Mouse (Mus musculus) heart, embryonic 11.5 days (tissue): ENCODE measurements around the gene Gm28551. TPM values are rescaled to one million over a fixed set of nuclear protein-coding genes. Genes with fewer than 3 reads are reported as not detected.
A peak's percentile ranks its signal among the peaks of the same experiment; 100 is the strongest.
"Not testable (repeated sequence)": the region's sequence is repeated elsewhere in the genome, so short reads cannot be mapped to it uniquely, and the experiment has no call there.

ENCODE experiments used
- ATAC-seq: fragments of 200-750 bp; cut with Nextera tagmentation; replicated peaks from 2 replicates; pipeline ENCODE4 v1.8.0; 2017; ENCODE audit warnings: moderate library complexity; ENCODE audit not compliant: insufficient number of reproducible peaks, low FRiP score, low TSS enrichment
- H3K27ac ChIP-seq: fragments of 300-500 bp; sonication (generic); 2 replicates; pipeline ENCODE4 v1.5.1; 2014; ENCODE audit warnings: mild to moderate bottlenecking, low read depth, low read length
- H3K27me3 ChIP-seq: fragments of 300-500 bp; sonication (generic); 2 replicates; pipeline ENCODE4 v1.6.1; 2014; ENCODE audit warnings: mild to moderate bottlenecking, low read length, mixed read lengths; ENCODE audit not compliant: control insufficient read depth, insufficient read depth
- H3K36me3 ChIP-seq: fragments of 300-500 bp; sonication (generic); 2 replicates; pipeline ENCODE4 v1.6.1; 2014; ENCODE audit warnings: mild to moderate bottlenecking, low read length, moderate library complexity, mixed read lengths; ENCODE audit not compliant: control insufficient read depth, insufficient read depth
- H3K4me1 ChIP-seq: fragments of 300-500 bp; sonication (generic); 2 replicates; pipeline ENCODE4 v1.6.1; 2014; ENCODE audit warnings: low read length; ENCODE audit not compliant: control insufficient read depth, insufficient read depth
- H3K4me2 ChIP-seq: fragments of 300-500 bp; sonication (generic); 2 replicates; pipeline ENCODE4 v1.6.1; 2014; ENCODE audit warnings: mild to moderate bottlenecking, moderate library complexity
- H3K4me3 ChIP-seq: fragments of 300-500 bp; sonication (generic); 2 replicates; pipeline ENCODE4 v1.5.1; 2014; ENCODE audit warnings: low read depth, low read length
- H3K9ac ChIP-seq: fragments of 300-500 bp; sonication (generic); 2 replicates; pipeline ENCODE4 v1.6.1; 2014; ENCODE audit warnings: mild to moderate bottlenecking, low read depth, low read length, moderate library complexity
- H3K9me3 ChIP-seq: fragments of 300-500 bp; sonication (generic); replicated peaks from 2 replicates; pipeline ENCODE4 v1.6.1; 2016; ENCODE audit warnings: low read length; ENCODE audit not compliant: control insufficient read depth
- WGBS: fragments of 180-500 bp; shearing (Covaris S2); extraction: QIAGEN DNeasy Blood & Tissue Kit; methylation state at CpG from one replicate; pipeline ENCODE4 v1.1.7; 2014; ENCODE audit not compliant: insufficient replicate concordance; 5-methylcytosine and 5-hydroxymethylcytosine counted together
- polyA plus RNA-seq: library from polyadenylated mRNA; unstranded; fragments of >200 nt; fragmentation: Nextera tagmentation; extraction: Ambion mirVana; gene quantifications from 2 replicates; pipeline ENCODE4 v1.2.1, GENCODE M21; 2014

Gm28551 gene
- polyA plus RNA-seq, 1 experiment from 2014 or later: 0.33 TPM

DNA sequence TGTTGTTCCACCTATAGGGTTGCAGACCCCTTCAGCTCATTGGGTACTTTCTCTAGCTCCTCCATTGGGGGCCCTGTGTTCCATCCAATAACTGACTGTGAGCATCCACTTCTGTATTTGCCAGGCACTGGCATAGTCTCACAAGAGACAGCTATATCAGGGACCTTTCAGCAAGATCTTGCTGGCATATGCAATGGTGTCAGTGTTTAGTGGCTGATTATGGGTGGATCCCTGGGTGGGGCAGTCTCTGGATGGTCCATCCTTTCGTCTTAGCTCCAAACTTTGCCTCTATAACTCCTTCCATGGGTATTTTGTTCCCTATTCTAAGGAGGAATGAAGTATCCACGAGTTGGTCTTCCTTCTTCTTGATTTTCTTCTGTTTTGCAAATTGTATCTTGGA, 15.1 kb downstream of the Gm28551 start:
- H3K4me1 ChIP-seq, H3K27me3 ChIP-seq, H3K9ac ChIP-seq, H3K9me3 ChIP-seq, H3K4me3 ChIP-seq, H3K27ac ChIP-seq, H3K4me2 ChIP-seq, ATAC-seq: not testable (repeated sequence)
- 64% methylated on average over 2 of the region's 2 CpGs for WGBS
- peaks cover 11% of the 10 kb centered on the region for H3K36me3 ChIP-seq

DNA sequence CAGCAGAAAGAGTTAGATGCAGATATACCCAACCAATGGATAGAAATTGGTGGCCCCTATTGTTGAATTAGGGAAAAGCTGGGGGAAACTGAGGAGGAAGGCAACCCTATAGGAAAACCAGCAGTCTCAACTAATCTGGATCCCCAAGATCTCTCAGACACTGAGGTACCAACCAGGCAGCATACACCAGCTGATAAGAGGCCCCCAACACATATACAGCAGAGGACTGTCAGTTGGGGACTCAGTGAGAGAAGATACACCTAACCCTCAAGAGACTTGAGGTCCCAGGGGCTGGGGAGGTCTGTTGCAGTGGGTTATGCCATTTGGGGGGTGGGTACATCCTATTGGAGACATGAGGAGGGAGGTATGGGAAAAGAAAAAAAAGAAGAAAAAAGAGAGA, 17.0 kb downstream of the Gm28551 start:
- H3K4me3 ChIP-seq: no peak overlapping the region

GRCm38 (mm10) chr1:53333527-53333926, 18.9 kb downstream of the Gm28551 start:
- H3K36me3 ChIP-seq, H3K4me2 ChIP-seq, H3K27ac ChIP-seq, H3K9me3 ChIP-seq, H3K4me1 ChIP-seq, H3K27me3 ChIP-seq, H3K9ac ChIP-seq, ATAC-seq, H3K4me3 ChIP-seq: not testable (repeated sequence)
- WGBS: 59% methylated on average over 5 of the region's 5 CpGs

More for the DNA sequence above, 17.0 kb downstream of the Gm28551 start:
- Histone ChIP-seq H3K4me2 (no peak overlapping the region), H3K36me3 (no peaks in the 10 kb centered on the region), H3K9ac (no peak overlapping the region), H3K4me1 (no peaks in the 10 kb centered on the region), H3K27me3 (no peaks in the 10 kb centered on the region), H3K27ac (no peak overlapping the region), H3K9me3 (no peaks in the 10 kb centered on the region)
- no peak for ATAC-seq

DNA sequence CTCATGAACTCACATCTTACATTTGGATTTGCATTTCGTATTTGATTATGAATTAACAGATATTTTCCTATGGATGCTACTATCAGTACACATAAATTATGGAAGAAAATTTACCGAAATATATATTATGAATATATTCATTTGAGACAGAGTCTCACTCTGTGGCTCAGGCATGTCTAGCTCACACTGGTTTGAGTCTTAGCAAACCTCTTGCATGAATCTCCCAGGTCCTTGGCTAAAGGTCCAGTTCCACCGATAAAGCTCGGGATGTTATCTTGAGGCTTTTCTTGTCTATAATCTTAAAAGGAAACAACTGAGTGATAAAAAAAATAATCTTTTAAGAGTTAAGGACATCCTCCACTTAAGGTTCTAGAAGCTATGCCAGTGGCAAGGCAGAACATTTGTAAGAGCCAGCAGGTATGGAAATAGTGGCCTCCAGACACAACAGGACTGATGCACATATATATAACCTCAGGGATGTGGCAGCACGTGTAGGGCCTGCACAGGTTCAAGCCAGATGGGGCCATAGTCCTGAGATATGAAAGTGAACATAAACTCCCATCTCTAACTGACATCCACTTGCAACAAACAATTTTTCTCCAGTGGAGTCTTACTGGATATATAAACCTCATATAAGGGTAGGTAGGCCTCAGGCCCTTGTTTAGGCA, 27.5 kb downstream of the Gm28551 start:
- Histone ChIP-seq H3K4me1 (no peaks in the 10 kb centered on the region), H3K27ac (no peak overlapping the region), H3K9ac (no peak overlapping the region), H3K4me2 (no peak overlapping the region), H3K4me3 (no peak overlapping the region), H3K9me3 (no peaks in the 10 kb centered on the region), H3K36me3 (peaks cover 2% of the 10 kb centered on the region; the same call in 1 of the 2 replicates), H3K27me3 (no peaks in the 10 kb centered on the region)
- 80% methylated on average over 5 of the region's 5 CpGs for WGBS
- ATAC-seq: no peak

DNA sequence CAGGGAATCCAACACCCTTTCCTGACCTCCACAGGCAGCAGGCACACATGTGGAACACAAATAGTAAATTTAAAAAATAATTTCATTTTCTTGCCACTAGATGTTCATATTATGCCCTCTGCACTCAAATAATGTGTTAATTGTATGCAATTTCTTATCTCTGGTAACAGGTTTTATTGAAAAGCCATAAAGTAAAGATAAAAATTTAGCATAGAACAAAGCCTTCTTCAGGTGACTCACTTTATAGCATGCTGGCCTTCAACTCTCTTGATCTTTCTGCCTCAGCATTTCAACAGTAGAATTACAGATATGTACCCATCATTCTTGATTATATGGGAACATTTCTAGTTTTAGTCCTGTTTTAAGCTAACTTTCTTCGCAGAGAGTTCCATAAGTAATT, 28.2 kb downstream of the Gm28551 start:
- no peak for ATAC-seq

GRCm38 (mm10) chr1:53323254-53323653, 29.2 kb downstream of the Gm28551 start:
- H3K9me3 ChIP-seq: no peaks in the 10 kb centered on the region
- peaks cover 6% of the 10 kb centered on the region for H3K36me3 ChIP-seq
- 86% methylated on average over 5 of the region's 5 CpGs for WGBS

More for the DNA sequence above, 28.2 kb downstream of the Gm28551 start:
- H3K9ac ChIP-seq: no peak overlapping the region
- H3K4me3 ChIP-seq: no peak overlapping the region
- no peaks in the 10 kb centered on the region for H3K4me1 ChIP-seq
- 96% methylated on average over 1 of the region's 1 CpGs for WGBS
- H3K9me3 ChIP-seq: no peaks in the 10 kb centered on the region
- H3K27me3 ChIP-seq: no peaks in the 10 kb centered on the region
- H3K36me3 ChIP-seq: peaks cover 4% of the 10 kb centered on the region; the same call in 1 of the 2 replicates
- H3K27ac ChIP-seq: no peak overlapping the region
- no peak overlapping the region for H3K4me2 ChIP-seq

GRCm38 (mm10) chr1:53321662-53322344, 30.7 kb downstream of the Gm28551 start:
- Histone ChIP-seq H3K9me3 (no peaks in the 10 kb centered on the region), H3K36me3 (peaks cover 10% of the 10 kb centered on the region), H3K4me2 (no peak overlapping the region), H3K27me3 (no peaks in the 10 kb centered on the region), H3K9ac (no peak overlapping the region), H3K27ac (no peak overlapping the region), H3K4me3 (no peak overlapping the region), H3K4me1 (no peaks in the 10 kb centered on the region)
- ATAC-seq: no peak
- 93% methylated on average over 4 of the region's 4 CpGs for WGBS

More at GRCm38 (mm10) chr1:53323254-53323653, 29.2 kb downstream of the Gm28551 start:
- Histone ChIP-seq H3K4me1 (no peaks in the 10 kb centered on the region), H3K9ac (no peak overlapping the region), H3K27ac (no peak overlapping the region), H3K4me3 (no peak overlapping the region), H3K27me3 (no peaks in the 10 kb centered on the region), H3K4me2 (no peak overlapping the region)
- ATAC-seq: no peak

- Histone ChIP-seq H3K4me2 (peak within 1 kb of the TSS; percentile 69), H3K4me3 (peak within 1 kb of the TSS; percentile 75), H3K27me3 (no peaks in the 10 kb centered on the region), H3K9ac (peak within 1 kb of the TSS; percentile 95), H3K9me3 (no peaks in the 10 kb centered on the region), H3K4me1 (peaks cover 3% of the 10 kb centered on the region; the same call in 1 of the 2 replicates), H3K36me3 (peaks cover 5% of the 10 kb centered on the region; the same call in 1 of the 2 replicates), H3K27ac (peak within 1 kb of the TSS; percentile 91)
- ATAC-seq: peak; percentile 91
- WGBS: 2% methylated on average over 27 of the region's 27 CpGs
These were observed 39.2 kb downstream of the Gm28551 start, which contains the start of gene Osgepl1 for GRCm38 (mm10) chr1:53312989-53313967. TSS of gene Osgepl1 (plus strand) at chr1:53313624.
